Mouse (Mus musculus) telencephalon, adult 2 months (tissue): ENCODE measurements around the gene Smc3.
A peak's percentile ranks its signal among the peaks of the same experiment; 100 is the strongest.

Source experiments
- DNase-seq: peaks from one replicate; pipeline ENCODE4 v3.0.0-alpha.2; 2011; ENCODE audit warnings: low read depth, low spot score

Gene Smc3

GRCm38 (mm10) chr19:53599757-53600539 is at the start of gene Smc3:
Gene Smc3, plus strand, starts transcription at chr19:53600398.
- DNase-seq: peak; percentile 96

GRCm38 (mm10) chr19:53550972-53551371 is 49.2 kb upstream of the Smc3 start:
- no peak for DNase-seq

- no peak for DNase-seq
Observed at GRCm38 (mm10) chr19:53552216-53552786, 47.9 kb upstream of the Smc3 start.

DNA sequence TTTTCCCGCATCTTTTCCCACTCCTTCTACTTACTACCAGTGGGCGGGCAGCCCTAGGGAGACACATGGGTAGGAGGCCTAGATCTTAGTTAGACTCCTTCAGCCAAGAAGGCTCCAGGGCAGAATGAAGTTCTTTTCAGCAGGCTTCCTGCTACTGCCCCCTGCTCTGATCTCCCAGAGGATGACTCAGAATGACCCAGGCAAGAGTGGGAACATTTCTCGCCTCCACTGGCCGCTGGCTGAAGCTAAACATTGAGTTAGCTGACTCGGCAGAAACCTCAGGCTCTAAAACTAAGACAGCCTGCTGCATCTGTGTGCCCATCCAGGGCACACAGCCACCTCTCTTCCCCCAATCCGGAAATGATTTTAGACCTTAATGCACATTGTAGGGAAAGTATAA is 47.4 kb upstream of the Smc3 start:
- no peak for DNase-seq

- no peak for DNase-seq
Observed at GRCm38 (mm10) chr19:53554402-53554801, 45.8 kb upstream of the Smc3 start.

- DNase-seq: no peak
Observed at GRCm38 (mm10) chr19:53554981-53555616, 45.1 kb upstream of the Smc3 start.

GRCm38 (mm10) chr19:53556841-53557240 is 43.4 kb upstream of the Smc3 start:
- DNase-seq: no peak

- DNase-seq: no peak
Observed at GRCm38 (mm10) chr19:53557267-53557936, 42.8 kb upstream of the Smc3 start.

DNA sequence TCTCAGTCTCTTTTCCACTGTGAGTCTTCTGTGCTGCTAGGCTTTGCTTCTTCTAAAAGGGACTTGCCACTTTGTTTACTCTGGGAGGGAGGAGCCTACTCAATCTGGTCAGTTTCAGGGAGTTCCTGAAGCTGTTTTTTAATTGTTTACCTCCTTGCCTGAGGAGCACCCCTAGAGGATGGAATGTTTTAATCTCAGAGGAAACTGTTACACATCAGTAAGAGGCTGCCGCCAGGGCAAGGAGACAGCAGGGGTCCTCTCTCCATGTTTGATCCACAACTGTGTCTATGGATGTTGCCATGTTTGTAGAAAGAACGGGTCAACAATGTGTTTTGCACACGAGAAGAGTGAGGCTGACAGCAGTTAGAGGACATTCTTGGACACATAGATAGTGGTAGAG is 39.8 kb upstream of the Smc3 start:
- no peak for DNase-seq

- no peak for DNase-seq
Observed at GRCm38 (mm10) chr19:53564174-53564573, 36.0 kb upstream of the Smc3 start.

- no peak for DNase-seq
Observed at GRCm38 (mm10) chr19:53565565-53566277, 34.5 kb upstream of the Smc3 start.

DNA sequence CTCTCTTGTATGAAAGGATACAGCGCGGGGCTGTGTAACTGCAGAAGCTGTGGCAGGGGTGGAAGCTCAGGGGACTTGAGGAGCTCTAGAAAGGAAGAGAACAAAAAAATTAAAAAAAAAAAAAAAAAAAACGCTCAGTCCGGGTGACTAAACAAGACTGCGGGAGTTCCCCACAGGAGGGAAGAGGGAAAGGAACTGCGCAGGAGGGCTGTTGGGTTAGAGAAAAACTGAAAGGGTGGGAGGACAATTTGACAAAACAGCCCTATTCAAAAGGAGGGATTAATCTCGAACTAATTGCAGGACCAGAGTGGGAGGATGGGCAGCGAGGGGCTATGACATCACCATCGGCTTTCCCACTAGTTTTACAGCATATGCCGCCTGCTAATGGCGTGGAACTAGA is 32.3 kb upstream of the Smc3 start:
- no peak for DNase-seq

DNA sequence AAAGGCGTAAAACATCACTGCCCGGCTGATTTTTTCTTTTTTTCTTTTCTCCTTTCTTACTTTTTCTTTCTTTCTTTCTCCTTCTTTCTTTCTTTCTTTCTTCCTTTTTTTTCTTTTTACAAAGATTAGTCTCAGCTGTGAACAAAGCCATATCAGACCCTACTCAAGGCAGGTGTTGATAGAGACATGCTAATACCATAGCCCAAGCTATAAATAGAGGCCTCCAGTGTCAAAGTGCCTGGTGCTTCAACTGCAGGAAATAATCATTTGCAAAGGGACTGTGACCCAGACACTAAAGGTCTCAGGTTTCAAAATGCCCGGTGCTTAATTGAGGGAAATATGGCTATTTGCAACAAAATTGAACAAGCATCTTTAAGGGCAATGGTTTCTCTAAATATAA is 31.6 kb upstream of the Smc3 start:
- no peak for DNase-seq

DNA sequence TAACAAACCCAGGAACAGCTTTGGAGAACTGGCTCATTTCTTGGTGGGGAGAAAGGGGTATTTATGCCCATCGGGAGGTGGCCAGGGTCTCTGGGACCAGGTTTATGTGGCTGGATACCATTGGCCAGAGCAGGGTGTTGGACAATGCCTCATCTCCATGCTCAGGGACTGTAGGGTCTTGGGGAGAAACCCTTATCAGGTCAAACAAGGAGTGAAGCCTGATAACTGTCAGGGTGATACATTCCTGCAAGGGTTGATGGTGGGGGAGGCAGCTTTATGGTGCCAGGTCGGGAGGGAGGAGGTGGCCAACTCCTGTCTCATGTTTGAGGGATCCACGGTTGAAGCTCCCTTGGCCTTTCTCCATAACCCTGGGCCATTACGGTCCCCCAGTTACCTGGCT is 29.1 kb upstream of the Smc3 start:
- no peak for DNase-seq

- DNase-seq: no peak
Observed at GRCm38 (mm10) chr19:53571501-53572428, 28.4 kb upstream of the Smc3 start.

GRCm38 (mm10) chr19:53572607-53573006 is 27.6 kb upstream of the Smc3 start:
- no peak for DNase-seq

GRCm38 (mm10) chr19:53573151-53573550 is 27.0 kb upstream of the Smc3 start:
- no peak for DNase-seq

DNA sequence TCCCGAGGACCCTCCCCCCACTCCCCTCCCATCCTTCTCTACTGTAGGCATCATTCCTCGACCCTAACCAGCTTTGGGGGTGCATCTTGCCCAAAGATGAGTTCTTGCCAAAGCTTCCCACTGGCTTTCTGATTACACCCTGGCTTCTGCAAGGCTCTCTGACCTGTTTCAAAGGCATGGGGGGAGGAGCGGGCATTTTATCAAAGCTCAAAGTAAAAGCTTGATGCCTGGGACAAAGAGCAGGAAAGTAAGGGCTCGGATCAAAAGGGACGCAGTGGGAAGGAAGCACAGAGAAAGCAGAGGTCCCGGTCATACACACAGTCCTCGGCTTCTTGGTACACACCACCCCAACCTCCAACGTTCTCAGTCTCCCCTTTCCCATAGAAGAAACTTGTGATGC is 26.1 kb upstream of the Smc3 start:
- no peak for DNase-seq

GRCm38 (mm10) chr19:53574546-53574945 is 25.7 kb upstream of the Smc3 start:
- DNase-seq: no peak

DNA sequence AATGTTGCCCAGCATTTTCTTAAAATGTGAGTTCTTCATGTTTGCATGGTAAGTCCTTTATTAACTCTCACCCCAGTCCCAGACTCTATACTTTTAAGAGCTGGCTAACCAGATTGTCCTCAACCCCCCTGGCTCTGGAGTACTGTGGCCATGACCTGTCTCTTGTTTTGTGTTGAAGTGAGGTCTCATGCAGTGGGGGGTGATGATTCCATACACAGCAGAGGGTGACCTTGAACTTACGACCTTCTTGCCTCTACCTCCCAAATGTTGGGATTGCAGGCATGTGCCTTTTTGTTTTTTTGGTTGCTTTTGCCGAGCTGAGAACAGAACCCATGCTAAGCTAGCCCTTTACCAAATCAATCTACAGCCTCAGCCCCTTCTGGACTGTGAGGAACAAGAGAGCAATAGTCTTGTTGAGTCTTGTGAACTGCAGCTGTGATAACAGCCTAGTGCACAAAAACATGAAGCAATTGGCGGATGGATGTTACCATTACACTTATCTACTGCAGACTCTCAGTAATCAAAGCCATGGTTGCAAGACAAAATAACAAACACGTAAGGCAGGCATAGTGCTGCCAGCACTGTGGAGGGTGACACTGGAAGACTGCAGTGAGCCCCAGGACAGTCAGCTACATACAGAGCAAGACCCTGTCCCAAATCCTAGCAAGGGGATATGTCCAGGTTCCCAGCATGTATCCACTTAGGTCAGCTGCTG is 24.7 kb upstream of the Smc3 start:
- DNase-seq: no peak
